Mouse (Mus musculus) brain, adult 10 weeks (tissue): Measurements from ENCODE around the gene Rhof. TPM values are rescaled to one million over a fixed set of nuclear protein-coding genes. Genes with fewer than 3 reads are reported as not detected.

Source experiments
- polyA plus RNA-seq: library from polyadenylated mRNA; stranded (reverse); fragments of 350-450 nt; fragmentation: Illumina TruSeq; extraction: RNeasy Lipid Tissue Mini Kit (QIAGEN cat#74804); gene quantifications from one replicate; pipeline ENCODE4 v1.2.3, GENCODE M21; 2015; ENCODE audit warnings: low read depth, low replicate concordance

Rhof gene
- 35.9 TPM for polyA plus RNA-seq

DNA sequence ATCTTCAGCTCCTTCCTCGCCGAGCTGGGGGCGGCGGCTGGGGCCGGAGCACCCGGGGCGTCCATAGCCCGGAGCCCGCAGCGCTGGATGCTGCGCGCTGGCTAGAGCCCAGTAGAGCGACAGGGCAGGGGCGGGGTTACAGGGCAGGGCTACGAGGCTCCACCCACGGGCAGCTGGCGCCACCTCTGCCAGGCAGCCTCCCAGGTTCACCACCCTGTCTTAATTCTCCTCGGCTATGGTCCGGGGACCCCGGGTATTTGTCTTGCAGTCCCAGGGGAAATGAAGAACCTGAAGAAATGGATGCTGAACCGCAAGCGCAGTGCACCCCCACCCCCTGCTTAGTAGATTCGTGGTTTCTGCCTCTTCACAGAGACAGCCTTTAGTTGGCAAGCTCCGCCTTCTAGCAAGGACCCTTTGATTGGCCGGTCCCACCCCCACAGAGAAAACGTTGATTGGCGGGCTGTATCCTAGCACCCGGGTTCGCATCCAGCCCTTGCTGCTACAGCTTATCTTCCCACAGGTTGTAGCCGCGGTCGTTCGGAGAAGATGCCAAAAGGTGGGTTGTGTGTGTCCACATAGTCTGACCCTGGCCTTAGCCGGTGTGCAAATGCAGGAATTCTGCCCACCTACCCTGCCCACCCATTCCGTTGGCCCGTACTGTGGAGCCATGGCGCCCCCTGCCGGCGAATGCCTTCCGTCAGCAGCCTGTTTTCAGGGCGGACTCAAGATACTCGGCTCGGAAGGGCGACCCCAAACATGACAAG is at the start of gene Rhof:
TSS of gene Rhof (minus strand) at position 385 of the 764 bp plus-strand sequence.

DNA sequence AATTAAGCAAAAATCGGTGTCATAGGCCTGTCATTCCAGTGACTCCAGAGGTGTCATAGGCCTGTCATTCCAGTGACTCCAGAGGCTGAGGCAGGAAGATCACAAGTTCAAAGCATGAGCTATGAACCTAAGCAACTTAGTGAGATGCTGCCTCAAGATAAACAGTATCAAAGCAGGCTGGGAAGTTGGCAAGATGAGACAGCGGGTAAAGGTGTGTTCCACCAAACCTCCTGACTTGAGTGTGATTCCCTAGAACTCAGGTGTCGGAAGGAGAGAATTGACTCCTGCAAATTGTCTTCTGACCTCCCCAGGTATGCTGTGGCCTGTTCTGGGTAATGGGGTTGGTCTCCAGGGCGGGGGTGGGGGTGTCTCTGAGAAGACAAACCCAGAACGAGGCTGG is 36.8 kb upstream of the Rhof start, which contains the start of gene Psmd9:
TSS of gene Psmd9 (plus strand) at position 130 of the 400 bp plus-strand sequence.

DNA sequence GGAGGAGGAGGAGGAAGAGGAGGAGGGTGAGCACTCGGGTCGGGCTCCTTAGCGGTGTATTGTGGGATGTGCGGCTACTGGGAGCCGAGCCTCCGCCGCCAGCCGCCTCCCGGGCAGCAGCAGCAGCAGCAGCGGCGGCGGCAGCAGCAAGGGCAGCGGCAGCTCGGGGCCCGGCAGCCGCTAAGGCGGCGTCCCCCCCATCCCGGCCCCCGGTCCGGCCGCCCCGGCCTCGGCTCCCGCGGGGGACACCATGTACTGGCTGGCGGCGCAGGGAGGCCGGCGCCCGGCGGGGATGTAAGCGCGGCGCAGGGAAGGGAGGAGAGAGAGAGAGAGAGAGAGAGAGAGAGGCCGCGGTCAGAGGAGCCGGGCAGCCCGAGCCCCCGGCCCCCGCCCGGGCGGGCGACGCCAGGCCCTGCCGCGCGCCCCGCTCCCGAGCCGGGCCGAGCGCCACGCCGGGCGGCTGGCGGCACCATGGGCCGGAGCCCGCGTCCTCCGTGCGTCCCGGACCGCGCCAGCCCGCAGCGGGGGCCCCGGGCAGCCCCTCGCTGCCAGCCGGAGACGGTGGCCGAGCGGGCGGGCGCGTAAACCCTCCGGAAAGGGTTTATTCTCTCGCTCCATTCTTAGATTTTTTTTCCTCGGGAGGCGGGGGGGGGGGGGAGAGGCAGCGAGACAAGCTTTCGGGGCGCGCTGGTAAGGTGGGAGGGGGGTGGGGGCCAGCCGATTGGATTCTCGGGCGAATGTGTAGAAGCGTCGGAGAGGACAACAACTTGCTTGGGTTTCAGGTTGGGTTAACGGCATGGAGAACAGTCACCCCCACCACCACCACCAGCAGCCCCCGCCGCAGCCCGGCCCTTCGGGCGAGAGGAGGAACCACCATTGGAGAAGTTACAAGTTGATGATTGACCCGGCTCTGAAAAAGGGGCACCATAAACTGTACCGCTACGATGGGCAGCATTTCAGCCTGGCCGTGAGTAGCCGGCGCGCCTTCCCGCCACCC is 10.0 kb upstream of the Rhof start, which contains the start of gene Setd1b:
TSS of gene Setd1b (plus strand) at position 33 of the 997 bp plus-strand sequence.

DNA sequence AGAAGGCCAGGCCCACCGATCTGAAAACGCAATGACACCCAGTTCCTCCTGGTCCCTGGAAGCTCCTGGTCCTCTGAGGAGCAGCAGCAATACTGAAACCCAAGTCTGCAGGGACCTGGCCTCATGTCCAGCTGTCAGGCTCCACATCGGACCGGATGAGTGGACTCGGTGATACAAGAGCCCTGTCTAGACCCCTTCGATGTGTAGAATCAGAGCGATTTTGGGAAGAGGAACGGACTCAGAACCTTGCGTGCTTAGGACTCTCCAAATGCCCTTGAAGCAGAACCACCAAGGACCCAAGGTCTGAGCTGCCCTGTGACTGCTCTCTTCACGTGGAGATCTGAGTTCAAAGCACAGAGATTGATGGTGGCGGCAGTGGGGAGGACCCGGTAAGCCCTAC is 64.4 kb downstream of the Rhof start, which contains the start of gene Tmem120b:
TSS of gene Tmem120b (plus strand) at position 301 of the 400 bp plus-strand sequence.

Other genes with a start within 250 kb of the Rhof start
- 20.7 TPM for gene Kdm2b, start 142.9 kb downstream of the Rhof start, polyA plus RNA-seq
- gene Orai1, start 117.6 kb downstream of the Rhof start, polyA plus RNA-seq, result 6.1 TPM
- gene Morn3, start 85.7 kb downstream of the Rhof start, polyA plus RNA-seq, result 0.85 TPM
- gene Tmem120b, start 64.3 kb downstream of the Rhof start, polyA plus RNA-seq, result 10.6 TPM
- 10.6 TPM for gene Setd1b, start 9.5 kb upstream of the Rhof start, polyA plus RNA-seq
- 34.3 TPM for gene Psmd9, start 36.7 kb upstream of the Rhof start, polyA plus RNA-seq
- not detected for gene Hpd, start 50.0 kb upstream of the Rhof start, polyA plus RNA-seq
- 4.1 TPM for gene Wdr66, start 119.4 kb upstream of the Rhof start, polyA plus RNA-seq
- gene Bcl7a, start 211.1 kb upstream of the Rhof start, polyA plus RNA-seq, result 40.8 TPM